Mouse (Mus musculus): ENCODE results near the gene Dhcr7. TPM values are rescaled to one million over a fixed set of nuclear protein-coding genes. Genes with fewer than 3 reads are reported as not detected.

Gene Dhcr7
- polyA plus RNA-seq, 1 experiment from 2014 or later = 38.7 TPM

Small RNA genes within 50 kb of the gene (microRNA-seq; reads per million reads assigned to microRNA genes)
- gene Gm22064 = not detected

Other genes starting within 250 kb of the Dhcr7 start
- 58.5 and 62.8 TPM in 2 replicates for gene Cars, start 223.1 kb upstream of the Dhcr7 start, polyA plus RNA-seq (2015; fragmentation: Nextera tagmentation; extraction: Ambion mirVana)
- 0.15 and 0.27 TPM in 2 replicates for gene Tnfrsf26, start 194.4 kb upstream of the Dhcr7 start, polyA plus RNA-seq (2015; fragmentation: Nextera tagmentation; extraction: Ambion mirVana)
- gene Tnfrsf22, start 173.5 kb upstream of the Dhcr7 start, polyA plus RNA-seq (2015; fragmentation: Nextera tagmentation; extraction: Ambion mirVana) = 13.0 and 13.3 TPM in 2 replicates
- 1.2 and 1.8 TPM in 2 replicates for gene Tnfrsf23, start 137.3 kb upstream of the Dhcr7 start, polyA plus RNA-seq (2015; fragmentation: Nextera tagmentation; extraction: Ambion mirVana)
- 40.0 and 43.8 TPM in 2 replicates for gene Osbpl5, start 66.2 kb upstream of the Dhcr7 start, polyA plus RNA-seq (2015; fragmentation: Nextera tagmentation; extraction: Ambion mirVana)
- not detected in 2 replicates for gene Mrgprg, start 56.2 kb upstream of the Dhcr7 start, polyA plus RNA-seq (2015; fragmentation: Nextera tagmentation; extraction: Ambion mirVana)
- gene Mrgpre, start 38.6 kb upstream of the Dhcr7 start, polyA plus RNA-seq (2015; fragmentation: Nextera tagmentation; extraction: Ambion mirVana) = 1.5 and 1.8 TPM in 2 replicates
- 7.5 and 7.6 TPM in 2 replicates for gene Nadsyn1, start 296 bp upstream of the Dhcr7 start, polyA plus RNA-seq (2015; fragmentation: Nextera tagmentation; extraction: Ambion mirVana)
- gene Gm498, start 43.7 kb downstream of the Dhcr7 start, polyA plus RNA-seq (2015; fragmentation: Nextera tagmentation; extraction: Ambion mirVana) = not detected in 2 replicates
- 0.39 and 0.59 TPM in 2 replicates for gene Shank2, start 178.8 kb downstream of the Dhcr7 start, polyA plus RNA-seq (2015; fragmentation: Nextera tagmentation; extraction: Ambion mirVana)